Mouse (Mus musculus): ENCODE data around the gene Olfr1352. TPM values are rescaled to one million over a fixed set of nuclear protein-coding genes. Genes with fewer than 3 reads are reported as not detected.
"Not testable (repeated sequence)": the region's sequence is repeated elsewhere in the genome, so short reads cannot be mapped to it uniquely, and the experiment has no call there.

The Olfr1352 gene
- not detected in 2 replicates for polyA plus RNA-seq (2016; fragmentation: Nextera tagmentation; extraction: Ambion mirVana)

GRCm38 (mm10) chr10:78980750-78981149 lies at the start of gene Olfr1352:
Gene Olfr1352, plus strand, starts transcription at chr10:78981050.
- ATAC-seq (ENCODE audit: low FRiP score, low read depth), result no peak
- Histone ChIP-seq H3K4me3 (no peak within 1 kb of the TSS), H3K9ac (replicated peaks) (no peak within 1 kb of the TSS), H3K4me1 (no peaks in the 10 kb centered on the region), H3K27ac (replicated peaks) (no peak within 1 kb of the TSS), H3K9me3 (no peaks in the 10 kb centered on the region), H3K27me3 (no peaks in the 10 kb centered on the region), H3K36me3 (no peaks in the 10 kb centered on the region), H3K4me2 (replicated peaks) (no peak within 1 kb of the TSS)

GRCm38 (mm10) chr10:78950336-78950735 lies 30.5 kb upstream of the Olfr1352 start, which contains the start of gene Olfr8:
Gene Olfr8, plus strand, starts transcription at chr10:78950636.
- not testable (repeated sequence) for H3K4me3 ChIP-seq; ATAC-seq (ENCODE audit: low FRiP score, low read depth); H3K36me3 ChIP-seq; H3K4me2 ChIP-seq (replicated peaks); H3K27me3 ChIP-seq; H3K9ac ChIP-seq (replicated peaks); H3K27ac ChIP-seq (replicated peaks); H3K4me1 ChIP-seq; H3K9me3 ChIP-seq
- WGBS, result 90% methylated on average over 1 of the region's 1 CpGs

- not testable (repeated sequence) for H3K4me1 ChIP-seq; H3K27me3 ChIP-seq; H3K36me3 ChIP-seq; ATAC-seq (ENCODE audit: low FRiP score, low read depth); H3K9me3 ChIP-seq; H3K27ac ChIP-seq (replicated peaks); H3K9ac ChIP-seq (replicated peaks); H3K4me2 ChIP-seq (replicated peaks); H3K4me3 ChIP-seq
Measured at GRCm38 (mm10) chr10:78963009-78963408, 17.8 kb upstream of the Olfr1352 start, which contains the start of gene Olfr1353. Gene Olfr1353, plus strand, starts transcription at chr10:78963309.

- 81% methylated on average over 1 of the region's 1 CpGs for WGBS
- Histone ChIP-seq H3K27ac (replicated peaks) (no peak within 1 kb of the TSS), H3K9ac (replicated peaks) (no peak within 1 kb of the TSS), H3K4me1 (no peaks in the 10 kb centered on the region), H3K36me3 (no peaks in the 10 kb centered on the region), H3K27me3 (no peaks in the 10 kb centered on the region), H3K9me3 (no peaks in the 10 kb centered on the region), H3K4me2 (replicated peaks) (no peak within 1 kb of the TSS), H3K4me3 (no peak within 1 kb of the TSS)
- ATAC-seq (ENCODE audit: low FRiP score, low read depth), result no peak
Measured at GRCm38 (mm10) chr10:79012172-79012571, 31.3 kb downstream of the Olfr1352 start, which contains the start of gene Olfr1351. Gene Olfr1351, plus strand, starts transcription at chr10:79012472.

GRCm38 (mm10) chr10:79028441-79028840 lies 47.6 kb downstream of the Olfr1352 start, which contains the start of gene Olfr57:
Gene Olfr57, plus strand, starts transcription at chr10:79028741.
- ATAC-seq (ENCODE audit: low FRiP score, low read depth), result no peak
- H3K9me3 ChIP-seq, result peaks cover 5% of the 10 kb centered on the region; the same call in 1 of the 2 replicates
- H3K4me1 ChIP-seq, result no peaks in the 10 kb centered on the region
- no peak within 1 kb of the TSS for H3K27ac ChIP-seq (replicated peaks)
- H3K9ac ChIP-seq (replicated peaks), result no peak within 1 kb of the TSS
- H3K4me2 ChIP-seq (replicated peaks), result no peak within 1 kb of the TSS
- H3K27me3 ChIP-seq, result no peaks in the 10 kb centered on the region
- no peaks in the 10 kb centered on the region for H3K36me3 ChIP-seq
- no peak within 1 kb of the TSS for H3K4me3 ChIP-seq

Other genes starting within 250 kb of the Olfr1352 start
- 0.17 TPM in 2 replicates for gene Ccdc105, start 228.0 kb upstream of the Olfr1352 start, polyA plus RNA-seq (2016; fragmentation: Nextera tagmentation; extraction: Ambion mirVana)
- gene Slc1a6, start 200.6 kb upstream of the Olfr1352 start, polyA plus RNA-seq (2016; fragmentation: Nextera tagmentation; extraction: Ambion mirVana), result 1.8 and 2.4 TPM in 2 replicates
- gene Olfr1356, start 128.9 kb upstream of the Olfr1352 start, polyA plus RNA-seq (2016; fragmentation: Nextera tagmentation; extraction: Ambion mirVana), result not detected in 2 replicates
- not detected in 2 replicates for gene Olfr1355, start 105.5 kb upstream of the Olfr1352 start, polyA plus RNA-seq (2016; fragmentation: Nextera tagmentation; extraction: Ambion mirVana)
- gene Olfr1354, start 67.9 kb upstream of the Olfr1352 start, polyA plus RNA-seq (2016; fragmentation: Nextera tagmentation; extraction: Ambion mirVana), result not detected in 2 replicates
- not detected in 2 replicates for gene Olfr8, start 30.4 kb upstream of the Olfr1352 start, polyA plus RNA-seq (2016; fragmentation: Nextera tagmentation; extraction: Ambion mirVana)
- gene Olfr1353, start 17.7 kb upstream of the Olfr1352 start, polyA plus RNA-seq (2016; fragmentation: Nextera tagmentation; extraction: Ambion mirVana), result not detected in 2 replicates
- not detected in 2 replicates for gene Olfr1351, start 31.4 kb downstream of the Olfr1352 start, polyA plus RNA-seq (2016; fragmentation: Nextera tagmentation; extraction: Ambion mirVana)
- gene Olfr57, start 47.7 kb downstream of the Olfr1352 start, polyA plus RNA-seq (2016; fragmentation: Nextera tagmentation; extraction: Ambion mirVana), result 0.27 and 0.28 TPM in 2 replicates
- gene 2610008E11Rik, start 116.5 kb downstream of the Olfr1352 start, polyA plus RNA-seq (2016; fragmentation: Nextera tagmentation; extraction: Ambion mirVana), result 52.7 and 55.8 TPM in 2 replicates
- not detected in 2 replicates for gene Vmn2r80, start 167.7 kb downstream of the Olfr1352 start, polyA plus RNA-seq (2016; fragmentation: Nextera tagmentation; extraction: Ambion mirVana)